Mouse (Mus musculus) spleen, postnatal 4 days (tissue): ENCODE results near the gene Efcab11.

Source experiments
- DNase-seq, 2 experiments: peaks; one replicate each; pipeline ENCODE4 v3.0.0; 2022; ENCODE audit warnings: low spot score in 2 of 2

Gene Efcab11

DNA sequence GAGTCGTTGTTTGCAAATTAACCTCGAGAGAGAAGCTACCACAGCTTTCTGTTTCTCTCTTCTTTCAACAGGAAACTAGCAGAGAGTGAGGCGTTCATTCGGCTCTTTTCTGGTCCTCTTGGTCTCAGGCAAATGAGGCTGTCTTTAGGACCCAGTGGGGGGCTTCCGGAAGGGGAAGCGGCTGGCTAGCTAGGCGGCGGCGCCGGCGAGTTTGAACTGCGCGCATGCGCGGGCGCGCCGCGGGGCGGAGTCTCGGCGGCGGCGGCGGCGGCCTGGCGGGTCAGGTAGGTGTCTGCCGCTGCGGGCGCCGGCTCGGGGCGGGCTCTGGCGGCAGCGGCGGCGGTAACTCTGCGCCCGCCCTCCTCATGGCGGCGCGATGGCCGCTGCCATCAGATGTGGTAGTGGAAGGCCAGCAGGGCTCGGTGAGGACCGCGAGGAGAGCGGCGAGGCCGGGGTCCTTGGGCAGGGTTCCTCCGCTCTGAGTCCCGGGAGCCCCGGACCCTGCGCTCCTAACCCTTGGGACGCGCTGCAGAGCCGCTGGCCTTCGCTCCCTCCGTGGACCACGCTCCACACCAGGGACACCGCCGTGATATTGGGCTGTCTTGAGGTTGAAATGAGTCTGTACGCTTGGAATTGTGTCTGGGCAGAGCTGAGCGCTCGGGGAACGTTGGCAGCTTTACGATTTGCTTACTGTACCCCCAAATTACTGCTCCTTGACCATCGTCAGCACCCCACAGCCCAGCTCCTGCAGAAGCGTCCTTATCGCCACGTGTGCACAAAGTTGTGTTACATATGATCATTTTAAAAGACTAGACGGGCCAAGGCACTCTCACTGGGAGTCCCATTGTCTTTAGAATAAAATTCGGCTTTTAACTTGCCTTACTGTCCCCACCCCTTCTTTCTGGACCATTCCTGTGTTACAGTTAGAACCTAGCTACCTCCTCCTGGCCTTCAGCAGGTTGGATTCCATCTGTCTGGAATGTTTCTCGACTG is at the start of gene Efcab11, which contains the start of gene Tdp1:
Efcab11 (minus strand) TSS at position 171 of the 993 bp plus-strand sequence.
Tdp1 (plus strand) TSS at position 249 of the 993 bp plus-strand sequence.
- DNase-seq, result peak; percentile 93 to 98

DNA sequence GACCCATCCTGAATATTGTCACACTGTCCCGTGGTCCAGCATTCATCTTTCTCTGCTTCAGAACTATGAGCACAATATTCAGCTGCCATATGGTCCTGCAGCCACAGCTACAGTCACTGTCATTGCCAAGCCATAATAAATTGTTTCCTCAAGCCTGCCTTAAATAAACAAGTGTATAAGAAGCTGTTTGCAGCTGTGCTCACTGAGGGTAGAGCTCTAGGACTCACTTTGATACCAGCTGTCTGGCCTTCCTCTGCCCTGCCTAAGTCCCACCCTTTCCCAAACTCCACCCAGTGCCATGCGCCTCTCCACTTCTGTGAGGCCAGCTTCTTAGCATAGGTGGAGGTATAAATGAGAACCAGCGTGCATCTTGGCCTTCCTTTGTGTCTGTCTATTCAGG is 49.4 kb upstream of the Efcab11 start:
- no peak for DNase-seq

- DNase-seq, result no peak
Measured at GRCm38 (mm10) chr12:99932245-99932644, 48.0 kb upstream of the Efcab11 start.

- DNase-seq, result no peak
Measured at GRCm38 (mm10) chr12:99929160-99929559, 44.9 kb upstream of the Efcab11 start.

DNA sequence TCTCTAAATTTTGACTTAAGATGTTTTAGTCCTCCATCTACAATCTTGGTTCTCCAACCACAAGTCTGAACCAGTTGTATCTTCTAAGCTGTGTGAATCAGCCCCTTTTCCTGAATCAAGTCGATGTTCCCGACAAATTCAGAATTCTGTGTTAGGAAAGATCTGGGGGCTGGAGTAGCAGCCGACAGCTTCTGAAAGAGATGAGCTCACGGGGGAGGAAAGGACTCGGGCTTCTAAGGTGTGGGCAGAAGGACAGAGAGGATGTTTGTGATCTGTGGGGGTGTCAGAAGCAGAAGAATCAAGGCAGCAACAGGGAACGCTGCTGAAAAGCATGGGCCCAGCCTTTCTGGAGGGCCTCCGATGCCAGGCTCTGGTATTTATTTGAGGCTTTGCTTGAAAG is 44.1 kb upstream of the Efcab11 start:
- DNase-seq, result no peak

- DNase-seq, result no peak
Measured at GRCm38 (mm10) chr12:99923703-99924102, 39.5 kb upstream of the Efcab11 start.

- DNase-seq, result no peak
Measured at GRCm38 (mm10) chr12:99923131-99923606, 38.9 kb upstream of the Efcab11 start.

DNA sequence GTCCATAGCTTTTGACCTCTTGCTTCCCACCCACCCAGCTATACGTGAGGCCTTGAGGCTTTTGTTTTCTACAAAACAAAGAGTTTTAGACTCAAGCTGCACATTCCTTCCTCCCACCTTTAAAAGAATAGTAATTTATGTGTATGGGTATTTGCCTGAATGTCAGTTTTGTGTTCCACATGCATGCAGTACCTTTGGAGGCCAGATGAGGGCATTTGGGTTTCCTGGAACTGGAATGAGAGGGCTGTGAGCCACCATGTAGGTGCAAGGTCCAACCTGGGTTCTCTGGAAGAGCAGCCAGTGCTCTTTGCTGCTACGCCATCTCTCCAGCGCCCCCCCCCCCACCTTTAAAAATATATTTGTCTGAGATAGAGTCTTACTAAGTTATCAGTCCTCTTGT is 36.8 kb upstream of the Efcab11 start:
- no peak for DNase-seq

DNA sequence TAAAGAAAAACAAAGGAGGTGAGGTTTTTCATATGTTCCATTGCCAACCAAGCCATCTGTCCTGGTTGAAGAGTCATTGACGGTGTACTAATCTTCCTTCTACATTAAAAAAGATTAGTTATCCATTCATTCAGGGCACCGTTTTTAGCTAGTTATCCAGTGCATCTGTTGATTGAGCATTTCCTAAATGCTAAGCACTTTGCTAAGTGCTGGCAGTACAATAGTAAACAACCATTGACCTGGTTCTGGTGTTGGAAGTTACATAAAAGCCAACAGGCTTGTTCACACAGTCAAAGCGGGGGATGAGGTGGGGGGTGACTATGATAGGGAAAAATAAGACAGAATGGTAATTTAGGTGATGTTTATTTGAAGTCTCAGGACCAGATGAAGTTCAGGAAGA is 35.4 kb upstream of the Efcab11 start:
- no peak for DNase-seq

DNA sequence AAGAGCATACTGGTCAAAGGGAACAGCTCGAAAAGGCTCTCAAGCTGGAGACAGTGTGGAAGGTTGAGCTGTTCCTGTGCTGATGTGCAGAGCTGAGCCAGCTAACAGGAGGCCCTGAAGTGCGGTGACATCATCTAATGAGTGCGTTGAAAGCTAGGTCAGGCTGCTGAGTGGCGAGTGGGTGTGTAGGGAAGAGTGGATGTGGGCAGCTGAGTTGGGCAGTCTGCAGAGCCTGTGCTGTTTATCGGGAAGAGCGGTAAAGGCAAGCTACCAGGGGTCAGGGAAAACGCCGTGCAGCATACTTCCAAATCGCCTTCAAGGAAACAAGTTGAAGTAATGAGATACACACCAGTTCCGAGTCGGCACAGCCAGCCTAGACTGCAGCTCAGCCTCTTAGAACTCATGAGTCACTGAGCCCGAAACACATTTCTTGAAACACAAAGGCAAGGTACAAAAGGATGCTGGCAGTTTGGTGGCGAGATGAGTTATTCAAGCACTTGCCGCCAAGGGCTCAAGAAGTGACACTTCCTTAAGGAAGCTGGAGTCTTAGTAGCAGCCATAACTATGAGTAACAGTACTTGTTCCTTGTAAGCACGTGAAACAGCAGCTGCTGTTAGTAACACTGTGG is 33.7 kb upstream of the Efcab11 start:
- no peak for DNase-seq

GRCm38 (mm10) chr12:99911466-99911865 is 27.2 kb upstream of the Efcab11 start:
- no peak for DNase-seq

DNA sequence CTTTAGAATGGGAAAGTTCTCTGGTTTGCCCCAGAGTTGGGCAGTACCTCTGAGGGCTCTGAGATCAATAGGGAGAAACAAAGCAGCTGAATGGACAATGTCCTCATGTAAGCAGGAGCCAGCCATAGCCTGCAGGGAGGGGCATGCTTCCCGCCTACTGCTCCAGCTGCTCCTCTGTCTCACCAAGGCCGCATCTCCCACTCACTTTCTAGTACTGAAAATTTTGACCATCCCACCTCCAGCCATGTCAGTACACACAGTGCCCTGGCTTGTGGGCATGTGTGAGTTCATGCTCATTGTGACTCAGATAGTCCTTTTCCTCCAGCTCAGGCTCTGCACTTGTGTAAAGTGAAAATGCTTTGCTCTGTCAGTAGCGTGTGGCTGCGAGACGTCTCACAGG is 20.3 kb upstream of the Efcab11 start:
- DNase-seq, result no peak

DNA sequence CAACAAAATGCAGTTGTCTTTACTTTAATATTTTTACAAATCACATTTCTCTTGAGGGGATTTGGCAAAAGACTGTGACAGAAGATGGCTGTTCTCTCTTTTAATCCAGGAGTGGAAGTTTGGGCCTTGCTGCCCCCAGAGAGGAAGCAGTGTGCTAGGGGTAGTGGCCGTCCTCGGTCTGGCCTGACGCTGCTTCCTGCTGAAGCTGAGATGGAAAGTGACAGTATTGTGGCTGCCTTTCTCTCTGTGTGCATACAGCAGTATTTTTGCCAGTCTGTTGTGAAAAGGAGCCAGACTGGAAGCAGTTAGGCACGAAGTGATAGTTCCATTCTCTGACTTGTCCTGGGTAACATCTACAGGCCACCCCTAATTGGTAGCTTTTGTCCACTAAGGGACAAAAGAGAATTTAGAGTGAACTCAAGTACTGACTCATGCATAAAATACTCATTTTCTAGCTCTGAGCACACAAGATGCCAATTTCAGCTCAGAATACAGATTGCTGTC is 18.7 kb upstream of the Efcab11 start:
- DNase-seq, result no peak

DNA sequence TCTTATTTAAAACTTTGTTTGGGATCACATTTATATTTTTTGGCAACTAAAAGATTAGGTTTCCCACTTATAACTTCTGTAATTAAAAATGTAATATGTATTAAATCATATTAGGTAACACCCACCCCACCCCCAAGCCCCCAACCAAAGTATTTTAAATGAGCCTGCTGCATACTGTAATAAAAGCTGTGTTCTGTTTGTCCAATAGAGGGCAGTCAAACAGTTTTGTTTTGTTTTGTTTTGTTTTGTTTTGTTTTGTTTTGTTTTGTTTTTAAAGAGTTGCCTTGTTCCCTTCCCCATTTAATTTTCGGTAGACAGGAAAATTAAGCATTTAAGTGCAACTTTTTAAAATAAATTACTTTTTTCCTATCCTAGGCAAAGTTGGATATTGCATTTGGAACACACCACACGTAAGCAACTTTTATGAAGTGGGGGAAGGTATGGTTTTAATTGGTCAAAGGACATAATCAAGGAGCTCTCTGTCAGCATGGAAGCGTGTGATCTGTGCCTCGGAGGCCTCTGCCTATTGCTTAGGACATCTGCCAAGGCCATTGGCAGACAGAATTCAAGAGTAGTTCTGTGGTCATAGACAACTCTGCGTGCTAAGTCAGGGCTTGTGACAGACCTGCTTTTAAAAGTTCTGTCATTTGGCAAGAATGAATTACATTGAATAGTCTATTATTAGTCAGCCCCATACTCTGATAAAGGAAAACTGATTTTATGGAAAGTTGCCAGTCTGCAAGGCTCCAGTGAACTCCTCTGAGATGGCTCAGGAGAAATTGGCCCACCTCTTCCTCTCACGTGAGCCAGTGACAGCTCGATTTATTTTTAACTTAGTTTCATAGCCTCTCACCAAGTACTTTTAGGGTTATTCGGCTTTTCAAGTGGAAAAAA is 18.0 kb upstream of the Efcab11 start:
- no peak for DNase-seq

GRCm38 (mm10) chr12:99899991-99900390 is 15.8 kb upstream of the Efcab11 start:
- no peak for DNase-seq

DNA sequence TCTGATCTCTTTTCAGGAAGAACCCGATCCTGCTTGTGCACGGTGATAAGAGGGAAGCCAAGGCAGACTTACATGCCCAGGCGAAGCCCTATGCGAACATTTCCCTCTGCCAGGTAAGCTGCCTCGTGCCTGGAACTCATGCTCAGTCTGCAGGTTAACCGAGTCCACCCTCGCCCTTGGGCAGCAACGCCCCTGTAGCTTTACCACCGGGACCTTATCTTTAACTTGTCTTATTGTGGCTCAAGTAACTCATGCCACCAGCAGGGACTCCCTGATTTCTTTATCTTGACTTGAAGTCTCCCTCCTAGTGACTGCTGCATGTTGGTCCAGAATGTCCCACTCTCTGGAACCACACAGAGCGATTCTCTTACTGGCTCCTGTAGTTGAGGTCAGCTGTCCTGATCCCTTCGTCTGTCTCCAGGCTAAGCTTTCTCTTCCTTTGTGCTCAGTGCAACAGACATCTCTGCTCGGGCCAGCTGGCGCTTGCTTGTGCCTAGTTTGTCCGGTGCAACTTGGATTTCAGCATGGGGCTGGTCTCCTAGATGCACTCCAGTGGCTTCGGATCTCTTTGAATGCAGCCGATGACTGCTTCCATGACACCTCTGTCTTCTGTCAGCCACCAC is 14.1 kb upstream of the Efcab11 start:
- DNase-seq, result no peak

DNA sequence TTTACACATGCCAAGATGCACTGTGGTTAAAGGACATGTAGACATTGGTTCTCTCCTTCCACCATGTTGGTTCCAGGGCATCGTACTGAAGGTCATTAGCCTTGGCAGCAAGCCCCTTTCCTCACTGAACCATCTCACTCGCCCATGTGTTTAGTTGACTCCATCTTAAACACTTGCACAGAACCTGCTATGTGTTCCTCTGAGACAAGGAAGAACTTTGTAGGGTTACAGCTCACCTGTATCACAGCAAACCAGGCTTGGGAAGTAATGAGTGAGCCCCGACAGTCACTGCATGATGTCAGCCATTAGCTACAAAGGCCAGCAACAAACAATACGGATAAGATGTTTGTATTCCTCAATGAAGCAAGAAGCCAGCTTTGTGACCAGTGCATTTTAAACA is 13.6 kb upstream of the Efcab11 start:
- DNase-seq, result no peak

GRCm38 (mm10) chr12:99885282-99885901 is 1.2 kb upstream of the Efcab11 start:
- DNase-seq, result no peak

GRCm38 (mm10) chr12:99883713-99884105 is 530 bp downstream of the Efcab11 start:
- no peak for DNase-seq

- peak; percentile 91 to 92 for DNase-seq
Measured at GRCm38 (mm10) chr12:99883000-99883712, 1.1 kb downstream of the Efcab11 start.
